Mouse (Mus musculus): ENCODE results near the gene Rundc1.

Gene Rundc1

DNA sequence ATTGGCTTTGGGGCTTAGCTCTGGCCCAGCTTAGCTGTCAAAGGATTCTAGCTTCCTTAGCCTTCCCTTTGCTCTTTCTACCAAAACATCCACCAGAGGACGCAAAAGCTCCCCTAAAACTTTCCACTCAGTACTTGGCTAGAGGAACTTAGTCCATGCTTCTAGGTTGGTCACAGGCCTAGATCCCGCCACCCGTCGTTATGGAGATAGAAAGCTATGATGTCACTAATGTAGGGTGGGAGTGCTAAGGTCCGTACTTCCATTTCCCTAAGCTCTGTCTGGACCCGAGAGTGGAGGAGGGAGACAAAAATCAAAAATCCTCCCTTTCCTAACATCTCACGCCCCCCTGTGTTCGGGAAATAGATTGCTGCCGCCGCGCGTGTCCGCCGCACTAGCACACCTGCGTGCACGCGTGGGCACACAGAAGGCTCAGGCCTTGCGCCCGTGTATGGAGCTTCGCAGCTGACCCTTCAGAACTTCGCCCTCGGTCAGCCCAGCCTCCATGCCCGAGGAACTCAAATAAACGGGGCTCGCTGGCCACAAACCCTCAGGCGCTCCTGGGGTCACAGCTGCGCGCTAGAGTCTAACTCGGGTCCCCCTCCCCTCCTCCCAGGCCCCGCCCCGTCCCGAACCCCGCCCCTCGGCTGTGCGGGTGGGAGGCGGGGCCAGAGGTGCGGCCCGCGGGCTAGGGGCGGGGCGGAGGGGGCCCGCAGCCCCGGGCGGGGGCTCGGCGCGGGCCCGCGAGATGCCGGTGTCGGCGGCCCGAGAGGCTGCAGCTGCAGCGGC, 42.8 kb downstream of the Rundc1 start:
- ChIA-PET CTCF (interaction anchor here (0.5 to 2.1 kb wide), 32 partner anchors 9 to 781 kb away, joined by 3 to 12 read pairs (median 4); partner anchors contain the start of genes Rpl27 (in 2 of the 4), BC030867 (in 1 of the 4) and Tmem106a (in 1 of the 4)), POLR2A (interaction anchor here (0.5 to 24.0 kb wide), 72 partner anchors 8 to 849 kb away, joined by 3 to 550 read pairs (median 4); partner anchors contain the start of genes Rpl27 (in 4 of the 4), Ifi35 (in 2 of the 4), Nbr1 (in 2 of the 4) and Rdm1 (in 2 of the 4))

DNA sequence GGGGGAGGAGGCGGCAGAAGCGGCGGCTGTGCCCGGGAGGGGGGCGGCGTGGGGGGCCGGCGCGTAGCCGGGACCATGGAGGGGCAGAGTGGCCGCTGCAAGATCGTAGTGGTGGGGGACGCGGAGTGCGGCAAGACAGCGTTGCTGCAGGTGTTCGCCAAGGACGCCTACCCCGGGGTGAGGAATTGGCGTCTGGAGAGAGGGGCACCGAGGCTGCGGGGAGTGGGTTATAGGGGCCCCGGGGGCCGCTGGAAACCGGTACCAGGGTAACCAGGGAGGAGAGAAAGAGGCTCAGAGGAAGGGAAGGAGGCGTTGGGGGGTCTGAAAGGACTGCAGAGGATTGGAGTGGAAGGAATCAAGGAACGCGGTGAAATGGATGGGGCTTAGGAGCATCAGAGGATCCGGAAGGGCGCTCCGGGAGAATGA, 43.4 kb downstream of the Rundc1 start:
- ChIA-PET POLR2A (interaction anchor here (0.7 to 24.0 kb wide), 37 partner anchors 9 to 404 kb away, joined by 3 to 550 read pairs (median 5); partner anchors contain the start of genes Rpl27 (in 4 of the 4), Brca1 (in 2 of the 4), Nbr1 (in 2 of the 4) and Rdm1 (in 2 of the 4)), CTCF (interaction anchor here in 3 of 4 experiments (0.5 to 2.1 kb wide), 16 partner anchors 9 to 317 kb away, joined by 3 to 12 read pairs (median 4); partner anchors contain the start of genes Rpl27 (in 2 of the 3) and Tmem106a (in 1 of the 3))

DNA sequence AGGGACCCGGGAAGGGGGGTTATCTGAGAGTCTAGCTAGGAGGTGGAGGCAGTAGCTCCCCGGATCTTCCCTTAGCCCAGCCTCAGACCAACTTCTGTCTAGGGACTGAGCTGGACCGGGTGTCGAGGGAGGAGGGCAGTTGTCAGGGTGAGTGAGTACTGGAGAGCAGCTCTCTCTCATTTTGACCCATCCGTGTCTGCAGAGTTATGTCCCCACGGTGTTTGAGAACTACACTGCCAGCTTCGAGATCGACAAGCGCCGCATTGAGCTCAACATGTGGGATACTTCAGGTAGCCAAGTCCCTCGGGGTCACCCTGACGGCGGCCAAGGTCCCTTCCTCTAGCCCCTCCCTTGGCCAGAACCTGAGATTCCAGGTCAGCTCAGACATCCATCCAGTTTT, 43.8 kb downstream of the Rundc1 start:
- CTCF ChIA-PET: interaction anchor here (0.5 to 1.5 kb wide), 8 partner anchors 12 to 318 kb away, joined by 3 to 7 read pairs (median 3); no protein-coding TSS in a partner anchor
- POLR2A ChIA-PET: interaction anchor here (0.6 to 24.0 kb wide), 29 partner anchors 9 to 405 kb away, joined by 3 to 550 read pairs (median 10); partner anchors contain the start of genes Rpl27 (in 3 of the 4), Brca1 (in 2 of the 4), Nbr1 (in 2 of the 4) and Rdm1 (in 2 of the 4)

DNA sequence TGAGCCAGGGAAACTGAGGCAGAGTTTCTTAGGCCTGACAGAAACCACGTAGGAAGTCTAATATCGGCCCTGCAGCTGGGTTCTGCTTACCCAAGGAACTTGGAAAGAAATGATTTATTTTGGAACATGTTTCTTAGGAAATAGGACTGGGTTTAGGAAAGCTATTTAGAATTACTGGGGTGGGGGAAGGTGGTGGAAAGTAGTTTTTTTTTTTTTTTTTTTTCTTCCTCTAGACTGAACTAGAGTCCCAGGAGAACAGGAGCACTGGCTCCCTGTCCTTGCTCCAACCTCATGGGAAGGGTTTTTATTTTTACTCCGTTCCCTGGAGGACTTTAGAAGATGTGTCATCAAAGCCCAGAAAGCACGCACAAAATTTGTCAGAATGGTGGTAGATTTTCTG, 44.3 kb downstream of the Rundc1 start:
- ChIA-PET POLR2A (interaction anchor here (0.6 to 24.0 kb wide), 25 partner anchors 9 to 405 kb away, joined by 3 to 550 read pairs (median 11); partner anchors contain the start of genes Rpl27 (in 3 of the 4), Brca1 (in 2 of the 4), Nbr1 (in 2 of the 4) and Rdm1 (in 2 of the 4)), CTCF (interaction anchor here in 3 of 4 experiments (0.5 to 1.5 kb wide), 6 partner anchors 10 to 318 kb away, joined by 3 to 6 read pairs (median 3); no protein-coding TSS in a partner anchor)

DNA sequence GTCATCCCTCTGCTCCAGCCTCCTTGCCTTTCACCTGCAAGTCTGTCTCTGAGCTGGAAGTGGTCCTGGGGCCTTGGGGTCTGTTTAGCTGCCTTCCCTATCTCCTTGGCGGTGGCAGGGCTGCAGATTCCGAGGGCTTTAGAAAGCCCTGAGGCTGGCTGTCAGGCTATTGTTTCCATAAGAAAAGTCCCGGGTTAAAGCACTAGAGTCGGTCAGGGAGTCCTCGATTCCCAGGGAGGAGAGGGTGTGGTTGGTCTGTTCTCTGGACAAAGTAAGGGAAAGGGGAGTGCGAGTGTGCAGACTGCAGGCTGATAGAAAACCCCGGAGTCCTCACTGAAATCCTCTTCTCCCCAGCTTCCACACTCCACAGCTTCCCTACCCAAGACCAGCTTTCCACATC, 45.3 kb downstream of the Rundc1 start:
- CTCF ChIA-PET: interaction anchor here in 3 of 4 experiments (0.6 to 2.0 kb wide), 5 partner anchors 9 to 146 kb away, joined by 3 to 8 read pairs (median 5); partner anchors contain the start of gene Aoc2 (in 1 of the 3)
- POLR2A ChIA-PET: interaction anchor here in 3 of 4 experiments (1.0 to 24.0 kb wide), 18 partner anchors 11 to 130 kb away, joined by 3 to 550 read pairs (median 6); partner anchors contain the start of genes Rpl27 (in 3 of the 3), Gm11634 (in 1 of the 3), Ifi35 (in 1 of the 3) and Tmem106a (in 1 of the 3)

DNA sequence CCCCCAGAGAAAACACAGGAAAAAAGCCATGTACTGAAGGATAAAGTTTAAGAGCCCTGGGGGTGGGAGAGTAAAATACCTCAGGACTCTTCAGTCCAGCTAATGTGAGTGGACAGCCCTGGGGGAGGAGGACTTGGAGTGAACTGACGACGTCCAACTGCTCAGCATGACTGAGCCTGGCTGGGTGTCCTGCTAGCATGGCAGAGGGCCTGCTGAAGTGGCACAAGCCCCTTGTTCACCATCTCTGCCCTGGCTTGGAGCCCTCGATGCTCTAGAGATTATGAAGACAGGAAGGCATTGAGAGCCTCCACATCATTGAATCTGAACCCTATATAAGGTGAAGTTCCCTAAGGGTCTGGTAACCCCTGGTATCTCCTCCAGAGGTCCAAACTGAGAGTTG, 47.0 kb downstream of the Rundc1 start:
- POLR2A ChIA-PET: interaction anchor here in 3 of 4 experiments (0.6 to 24.0 kb wide), 16 partner anchors 9 to 310 kb away, joined by 3 to 550 read pairs (median 4); partner anchors contain the start of genes Rpl27 (in 2 of the 3), Gm11634 (in 1 of the 3) and Ifi35 (in 1 of the 3)
- CTCF ChIA-PET: interaction anchor here in 1 of 4 experiments (1.0 to 2.0 kb wide), 3 partner anchors 103 to 118 kb away, joined by 3 to 5 read pairs (median 3); no protein-coding TSS in a partner anchor

DNA sequence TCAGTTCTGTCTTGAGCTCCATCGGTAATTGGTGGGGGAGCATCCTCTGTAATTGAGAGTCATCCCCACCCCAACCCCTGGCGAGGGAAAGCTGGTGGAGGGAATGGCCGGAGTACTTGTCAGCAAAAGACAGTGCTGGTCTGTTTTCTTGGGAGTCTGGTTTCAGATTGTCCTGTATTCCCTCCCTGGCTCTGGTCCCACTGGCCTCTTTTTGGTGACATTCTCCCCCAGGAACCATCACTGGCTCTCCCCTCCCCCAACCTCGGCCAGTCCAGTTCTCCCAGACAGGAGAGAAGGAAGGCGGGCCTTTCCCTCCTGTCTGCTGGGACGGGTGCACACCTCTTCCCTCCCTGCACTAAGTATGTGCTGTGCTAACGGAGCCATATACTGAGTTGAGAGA, 47.5 kb downstream of the Rundc1 start:
- POLR2A ChIA-PET: interaction anchor here in 3 of 4 experiments (0.6 to 24.0 kb wide), 10 partner anchors 9 to 635 kb away, joined by 3 to 550 read pairs (median 6); partner anchors contain the start of genes Rpl27 (in 2 of the 3), Gm11634 (in 1 of the 3) and Ifi35 (in 1 of the 3)
- CTCF ChIA-PET: interaction anchor here in 1 of 4 experiments (1.3 kb wide), 1 partner anchor 102 kb away, joined by 3 read pairs; no protein-coding TSS in a partner anchor

DNA sequence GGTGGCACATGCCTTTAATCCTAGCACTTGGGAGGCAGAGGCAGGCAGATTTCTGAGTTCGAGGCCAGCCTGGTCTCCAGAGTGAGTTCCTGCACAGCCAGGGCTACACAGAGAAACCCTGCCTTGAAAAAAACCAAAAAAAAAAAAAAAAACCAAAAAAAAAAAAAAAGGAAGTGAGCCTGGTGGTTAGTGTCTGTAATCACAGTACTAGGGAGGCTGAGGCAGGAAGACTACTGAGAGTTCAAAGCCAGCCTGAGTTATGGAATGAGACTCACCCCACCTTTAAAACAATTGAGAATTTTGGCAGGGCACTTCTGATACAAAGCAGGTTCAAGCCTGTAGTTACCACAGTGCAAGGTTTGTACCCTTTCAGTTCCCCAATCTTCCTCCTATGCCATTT, 48.8 kb downstream of the Rundc1 start:
- CTCF ChIA-PET: interaction anchor here in 2 of 4 experiments (0.6 kb wide), 2 partner anchors 110 to 600 kb away, joined by 3 read pairs; no protein-coding TSS in a partner anchor
- POLR2A ChIA-PET: interaction anchor here in 1 of 4 experiments (0.7 to 24.0 kb wide), 7 partner anchors 9 to 184 kb away, joined by 3 to 550 read pairs (median 4); partner anchors contain the start of genes Brca1, Ifi35 and Rpl27

DNA sequence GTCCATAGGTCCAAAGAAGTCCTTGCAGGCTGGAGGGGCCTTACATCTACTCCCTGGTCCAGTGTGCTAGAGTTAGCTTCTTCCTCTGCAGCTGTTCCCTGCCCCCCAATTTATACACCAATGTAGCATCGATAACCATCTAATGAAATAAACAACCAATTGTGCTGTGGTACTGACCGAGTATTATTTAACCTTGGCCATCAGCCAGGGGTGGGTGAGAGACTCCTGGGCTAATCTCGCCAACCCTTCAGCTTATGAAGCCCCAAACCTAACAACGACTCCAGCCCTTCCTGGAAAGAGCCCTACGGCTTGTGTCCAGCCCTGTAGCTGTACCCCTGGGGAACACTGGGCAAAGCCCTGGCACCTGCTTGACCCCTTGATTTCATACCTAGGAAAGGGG, 49.4 kb downstream of the Rundc1 start:
- POLR2A ChIA-PET: interaction anchor here in 2 of 4 experiments (0.9 to 24.0 kb wide), 8 partner anchors 9 to 126 kb away, joined by 3 to 550 read pairs (median 4); partner anchors contain the start of genes Brca1 (in 1 of the 2), Ifi35 (in 1 of the 2), Rnd2 (in 1 of the 2) and Rpl27 (in 1 of the 2)
- CTCF ChIA-PET: interaction anchor here in 1 of 4 experiments (0.6 kb wide), 1 partner anchor 109 kb away, joined by 3 read pairs; no protein-coding TSS in a partner anchor

DNA sequence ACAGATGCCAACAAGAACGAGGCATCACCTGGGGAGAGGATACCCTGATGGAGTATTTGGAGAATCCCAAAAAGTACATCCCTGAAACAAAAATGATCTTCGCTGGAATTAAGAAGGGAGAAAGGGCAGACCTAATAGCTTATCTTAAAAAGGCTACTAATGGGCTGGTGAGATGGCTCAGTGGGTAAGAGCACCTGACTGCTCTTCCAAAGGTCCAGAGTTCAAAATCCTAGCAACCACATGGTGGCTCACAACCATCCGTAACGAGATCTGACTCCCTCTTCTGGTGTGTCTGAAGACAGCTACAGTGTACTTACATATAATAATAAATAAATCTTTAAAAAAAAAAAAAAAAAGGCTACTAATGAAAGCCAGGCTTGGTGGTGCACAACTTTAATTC, 51.5 kb downstream of the Rundc1 start:
- ChIA-PET CTCF (interaction anchor here in 2 of 4 experiments (0.6 to 0.7 kb wide), 4 partner anchors 43 to 152 kb away, joined by 3 to 5 read pairs (median 4); no protein-coding TSS in a partner anchor), POLR2A (interaction anchor here in 2 of 4 experiments (0.8 to 4.9 kb wide), 6 partner anchors 8 to 124 kb away, joined by 3 to 31 read pairs (median 7); partner anchors contain the start of gene Rpl27 (in 1 of the 2))

DNA sequence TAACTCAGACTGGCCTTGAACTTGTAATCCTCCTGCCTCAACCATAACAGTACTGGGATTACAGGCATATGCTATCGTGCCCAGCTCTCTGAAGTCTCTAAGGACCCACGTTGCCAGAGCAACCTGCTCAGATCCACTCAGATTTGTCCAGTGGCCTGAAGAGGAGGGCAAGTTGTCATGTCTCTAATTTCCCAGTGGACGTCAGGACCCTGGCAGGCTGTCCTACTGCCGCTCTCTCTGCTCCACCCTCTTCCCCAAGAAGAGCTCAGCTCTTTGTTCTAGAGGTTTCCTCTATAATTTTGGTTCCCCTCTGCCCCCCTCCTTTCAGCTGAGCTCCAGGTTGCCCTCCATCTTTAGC, 52.3 kb downstream of the Rundc1 start:
- ChIA-PET CTCF (interaction anchor here in 2 of 4 experiments (0.6 to 1.6 kb wide), 6 partner anchors 9 to 420 kb away, joined by 3 to 5 read pairs (median 4); partner anchors contain the start of gene Rpl27 (in 1 of the 2)), POLR2A (interaction anchor here in 3 of 4 experiments (0.5 to 5.8 kb wide), 21 partner anchors 9 to 188 kb away, joined by 3 to 74 read pairs (median 6); partner anchors contain the start of genes Rpl27 (in 3 of the 3), Rnd2 (in 2 of the 3), Vat1 (in 2 of the 3) and Arl4d (in 1 of the 3))

DNA sequence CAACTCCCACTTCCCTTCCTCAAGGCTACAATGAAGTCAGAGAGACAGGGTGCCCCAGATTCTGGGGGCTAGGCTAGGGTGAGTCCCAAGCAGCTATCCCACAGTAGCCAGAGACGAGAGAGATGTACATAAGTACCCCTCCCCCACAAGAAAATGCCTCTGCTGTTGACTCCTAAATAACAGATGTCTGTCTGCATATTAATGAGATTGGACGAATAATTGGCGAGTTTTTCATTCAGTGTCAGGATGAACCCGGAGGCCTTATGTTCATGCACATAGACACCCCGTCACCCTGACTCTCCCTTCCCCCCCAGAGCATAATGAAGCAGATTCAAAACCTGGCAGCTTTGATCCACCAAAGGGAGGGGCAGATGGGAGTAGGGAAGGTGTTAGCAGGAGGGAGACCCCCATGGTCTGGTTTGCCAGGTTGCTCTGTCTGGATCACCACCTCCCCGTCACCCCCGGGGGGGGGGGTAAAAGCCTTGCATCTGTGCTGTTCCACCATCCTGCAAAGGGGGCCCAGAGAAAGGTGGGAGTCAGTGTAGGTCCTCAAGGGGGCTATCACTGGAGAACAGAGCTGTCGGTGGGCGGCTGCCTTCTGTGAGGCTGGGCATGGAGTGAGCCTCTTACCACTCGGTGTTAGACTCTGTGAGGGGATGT, 52.8 kb downstream of the Rundc1 start:
- ChIA-PET CTCF (interaction anchor here in 3 of 4 experiments (0.6 to 1.6 kb wide), 8 partner anchors 10 to 420 kb away, joined by 3 to 5 read pairs (median 4); partner anchors contain the start of genes Rnd2 (in 1 of the 3) and Rpl27 (in 1 of the 3)), POLR2A (interaction anchor here in 3 of 4 experiments (0.6 to 5.8 kb wide), 29 partner anchors 9 to 187 kb away, joined by 3 to 74 read pairs (median 4); partner anchors contain the start of genes Rpl27 (in 3 of the 3), Rnd2 (in 2 of the 3), Vat1 (in 2 of the 3) and Arl4d (in 1 of the 3))

DNA sequence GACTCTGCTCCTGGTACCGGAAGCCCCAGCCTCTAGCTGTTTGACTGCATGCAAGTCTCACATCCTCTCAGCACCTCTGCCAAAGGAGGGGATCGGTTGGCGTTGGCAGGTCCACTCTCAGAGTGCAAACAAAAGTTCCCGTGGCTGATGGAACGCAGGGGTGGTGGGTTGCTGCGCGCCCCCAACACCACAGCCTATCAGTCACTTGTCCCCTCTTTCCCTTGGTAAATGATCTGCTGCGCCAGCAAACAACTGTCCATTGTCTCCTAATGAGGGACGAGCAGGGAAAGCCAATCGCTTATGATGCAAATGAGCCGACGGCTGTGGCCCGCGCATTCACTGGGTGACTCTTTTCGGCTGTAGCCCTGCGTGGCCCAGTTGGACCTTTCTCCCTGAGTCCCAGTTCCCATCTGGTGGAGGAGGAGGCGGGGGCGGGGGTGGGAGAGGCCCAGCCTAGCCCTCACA, 54.3 kb downstream of the Rundc1 start:
- ChIA-PET CTCF (interaction anchor here in 3 of 4 experiments (0.5 to 1.5 kb wide), 8 partner anchors 9 to 97 kb away, joined by 3 to 4 read pairs (median 3); partner anchors contain the start of genes Rnd2 (in 1 of the 3) and Rpl27 (in 1 of the 3)), POLR2A (interaction anchor here in 3 of 4 experiments (0.6 to 5.8 kb wide), 37 partner anchors 8 to 847 kb away, joined by 3 to 74 read pairs (median 4); partner anchors contain the start of genes Rpl27 (in 2 of the 3), Tmem106a (in 2 of the 3), Vat1 (in 2 of the 3) and Nbr1 (in 1 of the 3))

DNA sequence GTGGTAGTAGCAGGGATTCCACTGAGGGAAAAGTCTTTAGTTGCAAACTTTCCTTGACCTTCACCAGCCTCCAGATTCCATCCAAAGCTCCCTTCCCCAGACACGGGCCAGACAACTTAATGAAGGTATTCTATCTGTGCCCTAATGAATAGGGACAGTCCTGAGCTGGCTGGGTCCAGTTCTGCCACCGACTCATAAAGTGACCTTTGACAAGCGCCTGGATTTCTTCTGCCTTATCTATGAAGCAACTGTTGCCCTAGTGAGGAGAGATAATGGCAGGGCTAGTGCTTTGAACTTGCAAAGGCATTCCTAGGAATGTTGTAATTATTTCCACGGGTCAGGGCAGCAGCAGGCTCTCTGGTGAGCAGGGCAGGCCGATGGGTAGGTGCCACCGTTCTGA, 56.0 kb downstream of the Rundc1 start:
- POLR2A ChIA-PET: interaction anchor here in 2 of 4 experiments (0.6 to 7.4 kb wide), 16 partner anchors 10 to 157 kb away, joined by 3 to 78 read pairs (median 8); partner anchors contain the start of genes Nbr1 (in 2 of the 2), Rpl27 (in 2 of the 2), Brca1 (in 1 of the 2) and Rnd2 (in 1 of the 2)
- CTCF ChIA-PET: interaction anchor here in 1 of 4 experiments (1.0 to 2.0 kb wide), 2 partner anchors 14 to 116 kb away, joined by 3 to 8 read pairs; partner anchors contain the start of gene Vat1

DNA sequence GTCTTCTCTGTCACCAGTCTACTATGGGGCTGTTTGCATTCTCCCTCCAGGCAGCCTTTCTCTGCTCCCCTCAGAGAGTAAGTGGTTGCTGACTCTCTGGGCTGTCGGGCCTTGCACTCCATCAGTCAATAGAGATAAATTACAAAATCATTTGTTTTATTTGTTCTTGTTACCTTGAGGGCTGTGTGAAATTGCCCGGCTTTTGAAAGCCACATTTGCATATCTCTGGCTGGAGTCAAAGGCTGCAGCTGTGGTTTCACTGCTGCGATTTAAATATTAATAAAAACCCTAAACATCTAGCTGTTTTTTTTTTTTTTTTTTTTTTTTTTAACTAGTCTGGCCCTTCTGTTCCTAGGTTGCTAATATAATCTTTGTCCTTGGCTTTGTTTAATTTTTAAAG, 58.9 kb downstream of the Rundc1 start:
- POLR2A ChIA-PET: interaction anchor here in 3 of 4 experiments (0.6 to 7.4 kb wide), 25 partner anchors 10 to 1239 kb away, joined by 3 to 78 read pairs (median 7); partner anchors contain the start of genes Brca1 (in 2 of the 3), Nbr1 (in 2 of the 3) and Rpl27 (in 2 of the 3)

More for the DNA sequence above, 58.9 kb downstream of the Rundc1 start:
- CTCF ChIA-PET: interaction anchor here in 3 of 4 experiments (0.6 to 2.6 kb wide), 6 partner anchors 15 to 150 kb away, joined by 3 to 11 read pairs (median 6); no protein-coding TSS in a partner anchor
